Mouse (Mus musculus): Measurements from ENCODE around the gene Cdhr5. TPM values are rescaled to one million over a fixed set of nuclear protein-coding genes. Genes with fewer than 3 reads are reported as not detected.

Gene Cdhr5
- polyA plus RNA-seq (2014; fragmentation: Nextera tagmentation; extraction: Ambion mirVana), result not detected in 2 replicates

DNA sequence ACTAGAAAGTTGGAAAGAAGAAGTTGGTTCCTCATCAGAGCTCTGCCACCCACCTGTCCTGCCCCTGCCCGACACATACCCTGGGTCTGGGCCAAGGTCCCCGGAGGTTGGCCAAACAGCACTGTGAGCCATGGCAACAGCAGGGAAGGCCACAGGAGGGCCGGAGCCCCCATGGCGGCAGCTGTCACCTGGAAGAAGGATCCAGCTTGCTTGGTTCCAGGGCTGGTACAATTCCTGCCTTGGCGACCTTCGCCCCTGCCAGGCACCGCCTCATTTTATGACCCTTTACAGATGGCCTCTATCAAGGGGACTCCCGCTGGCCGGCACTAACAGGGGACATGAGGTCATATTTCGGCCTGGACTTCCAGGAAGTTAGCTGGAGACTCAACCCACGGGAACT is at the start of gene Cdhr5:
Gene Cdhr5, minus strand, starts transcription at position 241 of the 400 bp plus-strand sequence.
- no peak within 1 kb of the TSS for H3K27ac ChIP-seq (ENCODE audit: low read depth, low read length)
- 20% methylated on average over 11 of the region's 11 CpGs for WGBS

DNA sequence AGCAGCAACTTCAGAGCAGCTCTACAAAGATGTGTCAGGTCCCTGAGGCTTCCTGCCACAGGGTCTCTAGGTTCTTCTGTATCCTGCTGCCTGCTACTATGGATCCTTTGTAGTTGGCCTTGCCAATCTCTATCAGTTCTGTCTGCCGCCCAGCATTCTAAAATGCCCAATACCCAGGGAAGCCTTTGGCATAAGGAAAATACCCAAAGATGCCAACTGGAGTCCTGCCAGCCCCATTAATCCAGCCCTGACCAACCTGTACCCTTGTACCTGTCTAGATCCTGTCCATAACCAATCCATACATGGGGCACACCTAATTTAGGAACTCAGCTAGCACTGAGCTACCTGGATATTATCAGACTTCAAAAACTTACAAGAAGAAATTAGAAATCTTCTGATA is 48.1 kb upstream of the Cdhr5 start:
- Histone ChIP-seq H3K27ac (ENCODE audit: low read depth, low read length) (no peak overlapping the region), H3K9ac (ENCODE audit: low read length) (no peak overlapping the region), H3K36me3 (ENCODE audit: control insufficient read depth, insufficient read depth, low read length) (peaks cover 7% of the 10 kb centered on the region), H3K4me3 (ENCODE audit: low read depth, low read length) (no peak overlapping the region), H3K9me3 (ENCODE audit: control insufficient read depth, low read length) (no peaks in the 10 kb centered on the region), H3K27me3 (ENCODE audit: control insufficient read depth, insufficient read depth, low read length) (no peaks in the 10 kb centered on the region), H3K4me2 (ENCODE audit: low read depth) (no peak overlapping the region), H3K4me1 (ENCODE audit: control insufficient read depth, insufficient read depth, low read length) (peaks cover 19% of the 10 kb centered on the region)
- ATAC-seq (ENCODE audit: insufficient read depth, low FRiP score, low TSS enrichment) (no peak), DNase-seq (ENCODE audit: low spot score) (peak; percentile 1)
- WGBS, result 80% methylated on average over 1 of the region's 1 CpGs

More for the DNA sequence above, at the start of gene Cdhr5:
- Histone ChIP-seq H3K9me3 (ENCODE audit: control insufficient read depth, low read length) (no peaks in the 10 kb centered on the region), H3K4me3 (ENCODE audit: low read depth, low read length) (no peak within 1 kb of the TSS), H3K4me2 (ENCODE audit: low read depth) (no peak within 1 kb of the TSS), H3K36me3 (ENCODE audit: control insufficient read depth, insufficient read depth, low read length) (no peaks in the 10 kb centered on the region), H3K9ac (ENCODE audit: low read length) (no peak within 1 kb of the TSS), H3K4me1 (ENCODE audit: control insufficient read depth, insufficient read depth, low read length) (0 out of 2 replicates have a peak, but pooled peaks cover 3% of the 10 kb centered on the region), H3K27me3 (ENCODE audit: control insufficient read depth, insufficient read depth, low read length) (0 out of 2 replicates have a peak, but pooled peaks cover 2% of the 10 kb centered on the region)
- ATAC-seq (ENCODE audit: insufficient read depth, low FRiP score, low TSS enrichment), result no peak
- DNase-seq (ENCODE audit: low spot score), result no peak

DNA sequence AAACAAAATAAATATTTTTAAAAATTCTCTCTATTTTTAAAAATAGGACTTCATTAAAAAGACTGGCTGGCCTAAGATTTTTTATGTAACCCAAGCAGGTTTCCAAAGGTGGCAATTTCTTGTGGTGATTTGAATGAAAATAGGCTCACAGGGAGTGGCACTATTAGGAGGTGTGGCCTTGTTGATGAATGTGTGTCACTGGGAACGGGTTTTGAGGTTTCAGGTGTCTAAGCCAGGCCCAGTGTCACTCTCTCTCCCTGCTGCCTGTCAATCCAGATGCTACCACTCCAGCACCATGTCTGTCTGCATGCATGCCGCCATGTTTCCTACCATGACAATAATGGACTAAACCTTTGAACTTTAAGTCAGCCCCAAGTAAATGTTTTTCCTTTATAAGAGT is 42.9 kb upstream of the Cdhr5 start:
- WGBS, result 77% methylated on average over 2 of the region's 2 CpGs
- H3K36me3 ChIP-seq (ENCODE audit: control insufficient read depth, insufficient read depth, low read length), result peaks cover 15% of the 10 kb centered on the region
- H3K27me3 ChIP-seq (ENCODE audit: control insufficient read depth, insufficient read depth, low read length), result no peaks in the 10 kb centered on the region
- no peak overlapping the region for H3K4me2 ChIP-seq (ENCODE audit: low read depth)
- DNase-seq (ENCODE audit: low spot score), result no peak
- no peak overlapping the region for H3K27ac ChIP-seq (ENCODE audit: low read depth, low read length)
- ATAC-seq (ENCODE audit: insufficient read depth, low FRiP score, low TSS enrichment), result no peak
- no peak overlapping the region for H3K4me3 ChIP-seq (ENCODE audit: low read depth, low read length)
- no peak overlapping the region for H3K9ac ChIP-seq (ENCODE audit: low read length)
- no peaks in the 10 kb centered on the region for H3K9me3 ChIP-seq (ENCODE audit: control insufficient read depth, low read length)
- no peaks in the 10 kb centered on the region for H3K4me1 ChIP-seq (ENCODE audit: control insufficient read depth, insufficient read depth, low read length)

DNA sequence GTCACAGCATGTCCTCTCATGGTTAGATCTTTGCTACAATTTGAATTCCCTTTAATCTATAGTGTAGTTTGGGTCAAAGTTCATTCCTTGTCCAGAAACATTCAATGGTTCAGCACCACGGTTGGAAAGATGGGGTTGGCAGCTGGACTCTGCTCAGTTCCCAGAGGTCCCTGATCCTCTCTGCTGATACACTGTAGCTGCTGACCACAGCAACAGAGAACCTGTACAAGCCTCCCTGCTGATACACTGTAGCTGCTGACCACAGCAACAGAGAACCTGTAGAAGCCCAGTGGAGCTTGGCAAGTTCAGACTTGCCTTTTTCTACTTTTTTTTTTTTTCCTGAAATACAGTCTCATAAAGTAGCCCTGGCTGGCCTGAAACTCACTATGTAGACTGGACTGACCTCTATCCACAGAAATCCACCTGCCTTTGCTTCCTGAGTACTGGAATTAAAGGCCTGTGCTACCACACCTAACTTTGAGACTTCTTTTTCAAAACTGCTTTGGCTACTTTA is 41.1 kb upstream of the Cdhr5 start:
- Histone ChIP-seq H3K36me3 (ENCODE audit: control insufficient read depth, insufficient read depth, low read length) (peaks cover 21% of the 10 kb centered on the region), H3K27ac (ENCODE audit: low read depth, low read length) (no peak overlapping the region), H3K4me1 (ENCODE audit: control insufficient read depth, insufficient read depth, low read length) (no peaks in the 10 kb centered on the region), H3K4me2 (ENCODE audit: low read depth) (no peak overlapping the region), H3K27me3 (ENCODE audit: control insufficient read depth, insufficient read depth, low read length) (no peaks in the 10 kb centered on the region), H3K9me3 (ENCODE audit: control insufficient read depth, low read length) (no peaks in the 10 kb centered on the region), H3K4me3 (ENCODE audit: low read depth, low read length) (no peak overlapping the region), H3K9ac (ENCODE audit: low read length) (no peak overlapping the region)
- ATAC-seq (ENCODE audit: insufficient read depth, low FRiP score, low TSS enrichment), result no peak
- 88% methylated on average over 1 of the region's 1 CpGs for WGBS
- DNase-seq (ENCODE audit: low spot score), result no peak

DNA sequence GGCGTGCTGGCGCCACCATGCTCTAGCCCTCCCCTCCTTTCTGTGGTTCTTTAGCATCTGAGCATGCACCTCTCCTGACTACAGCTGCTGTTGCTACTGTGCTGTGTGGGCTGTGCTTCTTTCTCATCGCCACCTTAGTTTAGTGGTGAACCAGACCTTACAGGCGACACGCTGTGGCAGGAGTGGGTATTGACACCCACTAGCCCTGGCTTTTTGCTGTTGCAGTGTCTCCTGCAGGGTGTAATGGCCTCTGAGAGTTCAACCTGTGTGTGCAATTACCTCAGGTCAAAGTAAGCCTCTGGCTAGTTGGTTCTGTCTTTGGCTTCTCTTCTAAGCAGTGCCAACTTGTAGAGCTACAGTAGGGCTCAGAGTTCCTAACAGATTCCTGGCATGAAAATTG is 39.4 kb upstream of the Cdhr5 start:
- Histone ChIP-seq H3K9ac (ENCODE audit: low read length) (no peak overlapping the region), H3K27me3 (ENCODE audit: control insufficient read depth, insufficient read depth, low read length) (no peaks in the 10 kb centered on the region), H3K27ac (ENCODE audit: low read depth, low read length) (no peak overlapping the region), H3K4me1 (ENCODE audit: control insufficient read depth, insufficient read depth, low read length) (no peaks in the 10 kb centered on the region), H3K9me3 (ENCODE audit: control insufficient read depth, low read length) (no peaks in the 10 kb centered on the region), H3K36me3 (ENCODE audit: control insufficient read depth, insufficient read depth, low read length) (peaks cover 21% of the 10 kb centered on the region), H3K4me3 (ENCODE audit: low read depth, low read length) (no peak overlapping the region), H3K4me2 (ENCODE audit: low read depth) (no peak overlapping the region)
- no peak for ATAC-seq (ENCODE audit: insufficient read depth, low FRiP score, low TSS enrichment)
- 77% methylated on average over 5 of the region's 5 CpGs for WGBS
- DNase-seq (ENCODE audit: low spot score), result peak; percentile 26

DNA sequence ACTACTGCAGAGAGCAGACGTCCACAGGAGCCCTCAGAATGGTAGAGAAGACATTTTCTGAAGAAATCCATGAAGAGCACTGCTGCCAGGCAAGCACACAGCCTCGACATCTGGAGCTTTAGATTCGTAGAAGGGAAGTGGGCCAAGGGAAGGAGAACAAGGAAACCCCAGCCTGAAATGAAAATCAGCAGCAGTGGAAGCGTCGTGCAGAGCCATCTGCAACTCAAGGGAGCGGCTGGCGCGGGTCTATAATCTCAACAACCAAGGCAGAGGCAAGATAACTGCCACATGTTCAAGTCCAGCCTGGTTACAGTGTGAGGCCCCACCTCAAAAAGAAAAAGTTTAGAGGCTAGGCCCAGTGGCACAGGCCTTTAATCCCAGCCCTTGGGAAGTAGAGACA is 38.5 kb upstream of the Cdhr5 start:
- no peak for ATAC-seq (ENCODE audit: insufficient read depth, low FRiP score, low TSS enrichment)
- peaks cover 20% of the 10 kb centered on the region for H3K36me3 ChIP-seq (ENCODE audit: control insufficient read depth, insufficient read depth, low read length)

DNA sequence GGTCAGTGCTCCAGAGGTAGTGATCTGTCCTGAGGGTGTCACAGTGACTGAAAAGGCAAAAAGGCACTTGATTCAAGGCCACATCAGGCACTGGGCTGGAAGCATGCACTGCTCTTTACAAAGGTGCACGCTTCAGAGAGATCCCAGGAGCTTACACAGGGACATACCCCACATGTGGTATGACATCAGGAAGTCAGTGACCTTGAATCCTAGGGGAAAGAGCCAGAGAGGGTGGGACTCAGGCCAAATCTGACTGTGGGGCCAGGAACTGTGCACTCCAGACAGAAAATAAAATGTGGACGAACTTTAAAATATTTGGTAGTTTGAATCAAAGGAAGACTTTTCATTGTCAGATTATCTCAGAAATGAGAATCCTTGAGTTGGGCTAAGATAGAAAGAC is 37.8 kb upstream of the Cdhr5 start:
- Histone ChIP-seq H3K9ac (ENCODE audit: low read length) (no peak overlapping the region), H3K4me2 (ENCODE audit: low read depth) (no peak overlapping the region), H3K27ac (ENCODE audit: low read depth, low read length) (no peak overlapping the region), H3K9me3 (ENCODE audit: control insufficient read depth, low read length) (no peaks in the 10 kb centered on the region), H3K4me1 (ENCODE audit: control insufficient read depth, insufficient read depth, low read length) (no peaks in the 10 kb centered on the region), H3K36me3 (ENCODE audit: control insufficient read depth, insufficient read depth, low read length) (peaks cover 22% of the 10 kb centered on the region), H3K4me3 (ENCODE audit: low read depth, low read length) (no peak overlapping the region), H3K27me3 (ENCODE audit: control insufficient read depth, insufficient read depth, low read length) (no peaks in the 10 kb centered on the region)
- DNase-seq (ENCODE audit: low spot score) (no peak), ATAC-seq (ENCODE audit: insufficient read depth, low FRiP score, low TSS enrichment) (no peak)
- 94% methylated on average over 2 of the region's 2 CpGs for WGBS

More for the DNA sequence above, 38.5 kb upstream of the Cdhr5 start:
- H3K4me3 ChIP-seq (ENCODE audit: low read depth, low read length), result no peak overlapping the region
- no peaks in the 10 kb centered on the region for H3K9me3 ChIP-seq (ENCODE audit: control insufficient read depth, low read length)
- H3K9ac ChIP-seq (ENCODE audit: low read length), result no peak overlapping the region
- no peaks in the 10 kb centered on the region for H3K27me3 ChIP-seq (ENCODE audit: control insufficient read depth, insufficient read depth, low read length)
- no peaks in the 10 kb centered on the region for H3K4me1 ChIP-seq (ENCODE audit: control insufficient read depth, insufficient read depth, low read length)
- H3K27ac ChIP-seq (ENCODE audit: low read depth, low read length), result no peak overlapping the region
- WGBS, result 94% methylated on average over 8 of the region's 8 CpGs
- no peak for DNase-seq (ENCODE audit: low spot score)
- H3K4me2 ChIP-seq (ENCODE audit: low read depth), result no peak overlapping the region

DNA sequence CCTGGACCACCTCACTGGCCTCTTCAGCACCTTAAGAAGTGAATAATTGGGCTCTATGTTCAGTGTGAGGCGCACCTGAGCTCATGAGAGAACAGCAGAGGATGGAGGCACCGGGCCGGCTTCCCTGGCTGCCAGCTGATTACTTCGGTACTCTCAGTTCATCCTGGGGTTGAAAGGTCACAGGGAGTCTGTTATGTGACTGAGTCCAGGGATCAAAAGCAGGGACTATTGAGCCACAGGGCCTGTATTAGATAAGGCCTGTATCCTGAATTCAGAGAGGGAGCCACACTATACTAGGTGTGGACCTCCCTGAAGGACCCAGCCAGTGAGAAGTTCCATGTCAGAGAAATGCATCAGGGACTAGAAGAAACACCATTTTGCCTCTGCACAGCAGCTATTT is 28.0 kb upstream of the Cdhr5 start:
- Histone ChIP-seq H3K4me3 (ENCODE audit: low read depth, low read length) (no peak overlapping the region), H3K27me3 (ENCODE audit: control insufficient read depth, insufficient read depth, low read length) (no peaks in the 10 kb centered on the region), H3K36me3 (ENCODE audit: control insufficient read depth, insufficient read depth, low read length) (peaks cover 19% of the 10 kb centered on the region), H3K27ac (ENCODE audit: low read depth, low read length) (no peak overlapping the region), H3K4me2 (ENCODE audit: low read depth) (no peak overlapping the region), H3K9me3 (ENCODE audit: control insufficient read depth, low read length) (no peaks in the 10 kb centered on the region), H3K9ac (ENCODE audit: low read length) (no peak overlapping the region), H3K4me1 (ENCODE audit: control insufficient read depth, insufficient read depth, low read length) (no peaks in the 10 kb centered on the region)
- no peak for DNase-seq (ENCODE audit: low spot score)
- ATAC-seq (ENCODE audit: insufficient read depth, low FRiP score, low TSS enrichment), result no peak
- WGBS, result 93% methylated on average over 4 of the region's 4 CpGs

DNA sequence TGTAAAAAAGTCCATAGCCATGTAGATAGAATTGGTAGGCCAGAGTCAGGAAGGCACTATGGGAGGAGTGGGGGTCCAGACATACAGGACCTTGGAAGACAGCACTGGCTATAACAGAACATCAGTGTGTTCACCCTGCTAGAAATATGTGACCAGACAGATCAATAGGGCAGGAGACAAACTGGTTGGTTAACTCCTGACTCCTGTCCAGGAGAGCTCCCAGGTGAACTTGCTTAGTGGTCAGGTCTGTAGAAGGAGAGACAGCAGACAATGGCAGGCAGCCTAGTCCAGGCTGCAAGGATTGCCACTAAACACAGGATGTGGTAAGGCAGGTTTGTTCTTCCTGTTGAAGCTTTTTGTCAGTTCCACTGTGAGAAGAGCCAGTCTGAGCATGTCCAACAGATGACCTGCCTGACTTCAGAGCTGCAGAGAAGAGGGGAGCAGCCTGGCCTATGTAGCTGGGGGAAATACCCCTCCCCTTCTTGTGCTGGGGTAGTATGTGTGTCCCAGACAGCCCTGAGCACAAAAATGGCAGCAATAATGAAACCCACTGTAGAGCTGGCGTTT is 26.2 kb upstream of the Cdhr5 start:
- DNase-seq (ENCODE audit: low spot score) (no peak), ATAC-seq (ENCODE audit: insufficient read depth, low FRiP score, low TSS enrichment) (no peak)
- no peak overlapping the region for H3K9ac ChIP-seq (ENCODE audit: low read length)
- peaks cover 18% of the 10 kb centered on the region for H3K36me3 ChIP-seq (ENCODE audit: control insufficient read depth, insufficient read depth, low read length)
- no peaks in the 10 kb centered on the region for H3K27me3 ChIP-seq (ENCODE audit: control insufficient read depth, insufficient read depth, low read length)
- H3K4me2 ChIP-seq (ENCODE audit: low read depth), result no peak overlapping the region
- H3K4me3 ChIP-seq (ENCODE audit: low read depth, low read length), result no peak overlapping the region
- no peak overlapping the region for H3K27ac ChIP-seq (ENCODE audit: low read depth, low read length)
- no peaks in the 10 kb centered on the region for H3K9me3 ChIP-seq (ENCODE audit: control insufficient read depth, low read length)
- no peaks in the 10 kb centered on the region for H3K4me1 ChIP-seq (ENCODE audit: control insufficient read depth, insufficient read depth, low read length)
- WGBS, result 76% methylated on average over 1 of the region's 1 CpGs

Measured in neural tube, embryonic 11.5 days (tissue).